Mouse (Mus musculus): ENCODE results near the gene Chrnb2.

- no peak for TF ChIP-seq EP300 (IDR thresholded peaks at IDR 0.05)
- no peak for TF ChIP-seq CTCF (IDR thresholded peaks at IDR 0.05)
Observed at GRCm38 (mm10) chr3:89722032-89722431, 42.4 kb downstream of the Chrnb2 start.
